Mouse (Mus musculus): ENCODE results near the gene Dnaaf2.

DNA sequence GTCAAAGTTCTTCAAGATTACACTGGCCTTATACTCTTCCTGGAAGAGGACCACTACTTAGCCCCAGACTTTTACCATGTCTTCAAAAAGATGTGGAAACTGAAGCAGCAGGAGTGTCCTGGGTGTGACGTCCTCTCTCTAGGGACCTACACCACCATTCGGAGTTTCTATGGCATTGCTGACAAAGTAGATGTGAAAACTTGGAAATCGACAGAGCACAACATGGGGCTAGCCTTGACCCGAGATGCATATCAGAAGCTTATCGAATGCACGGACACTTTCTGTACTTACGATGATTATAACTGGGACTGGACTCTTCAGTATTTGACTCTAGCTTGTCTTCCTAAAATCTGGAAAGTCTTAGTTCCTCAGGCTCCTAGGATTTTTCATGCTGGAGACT lies 12.9 kb downstream of the Dnaaf2 start:
- no peak for TF ChIP-seq CTCF (IDR thresholded peaks at IDR 0.05; ENCODE audit: extremely low read depth, insufficient read depth, low read length)
- TF ChIP-seq POLR2A (IDR thresholded peaks at IDR 0.05; ENCODE audit: extremely low read depth, insufficient read depth, low read length), result no peak
